Mouse (Mus musculus): ENCODE data around the gene Cacna2d2.

DNA sequence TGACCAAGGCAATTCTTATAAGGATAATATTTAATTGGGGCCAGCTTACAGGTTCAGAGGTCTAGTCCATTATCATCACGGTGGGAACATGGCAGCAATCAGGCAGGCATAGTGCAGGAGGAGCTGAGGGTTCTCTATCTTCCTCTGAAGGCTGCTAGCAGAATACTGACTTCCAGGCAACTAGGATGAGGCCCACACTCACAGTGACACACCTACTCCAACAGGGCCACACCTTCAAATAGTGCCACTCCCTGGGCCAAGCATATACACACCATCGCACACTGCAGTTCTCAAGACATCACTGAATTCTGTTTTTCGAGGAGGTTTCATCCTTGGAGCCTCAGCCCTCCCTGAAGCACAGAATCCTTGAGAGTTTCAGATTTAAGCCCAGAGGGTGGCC is 96.9 kb downstream of the Cacna2d2 start:
- no peak for TF ChIP-seq CTCF (IDR thresholded peaks at IDR 0.05; ENCODE audit: extremely low read depth, insufficient read length, insufficient replicate concordance, low read depth, low read length)
- no peak for TF ChIP-seq POLR2A (IDR thresholded peaks at IDR 0.05; ENCODE audit: low read depth, low read length)

Data from small intestine, adult 2 months (tissue).